Mouse (Mus musculus) frontal cortex, postnatal 25 days (tissue): ENCODE measurements around the gene Tbccd1.

Experiments
- DNase-seq, 2 experiments: peaks; one replicate each; pipeline ENCODE4 v3.0.0; 2022; ENCODE audit warnings: low spot score in 2 of 2

Tbccd1 gene

GRCm38 (mm10) chr16:22872397-22872796, 14.9 kb upstream of the Tbccd1 start:
- no peak for DNase-seq

GRCm38 (mm10) chr16:22856773-22857172, 696 bp downstream of the Tbccd1 start:
- no peak for DNase-seq

- DNase-seq: no peak
These were observed 4.8 kb downstream of the Tbccd1 start for GRCm38 (mm10) chr16:22852709-22853108.

- DNase-seq: no peak
These were observed 9.1 kb downstream of the Tbccd1 start for GRCm38 (mm10) chr16:22848331-22848730.

GRCm38 (mm10) chr16:22847686-22848085, 9.8 kb downstream of the Tbccd1 start:
- DNase-seq: no peak

GRCm38 (mm10) chr16:22845481-22845880, 12.0 kb downstream of the Tbccd1 start:
- DNase-seq: no peak

- DNase-seq: no peak
These were observed 12.6 kb downstream of the Tbccd1 start for GRCm38 (mm10) chr16:22844834-22845233.

GRCm38 (mm10) chr16:22844061-22844801, 13.2 kb downstream of the Tbccd1 start:
- peak; percentile 53 to 66 for DNase-seq

GRCm38 (mm10) chr16:22842871-22843270, 14.6 kb downstream of the Tbccd1 start:
- no peak for DNase-seq

GRCm38 (mm10) chr16:22839146-22839857, 18.2 kb downstream of the Tbccd1 start:
- DNase-seq: no peak

GRCm38 (mm10) chr16:22832932-22833525, 24.4 kb downstream of the Tbccd1 start:
- DNase-seq: no peak

- DNase-seq: peak; percentile 10 to 37
These were observed 36.7 kb downstream of the Tbccd1 start for GRCm38 (mm10) chr16:22820731-22821130.

GRCm38 (mm10) chr16:22811477-22811876, 46.0 kb downstream of the Tbccd1 start, which contains the start of gene Crygs:
Gene Crygs (minus strand): TSS chr16:22811577.
- no peak for DNase-seq

GRCm38 (mm10) chr16:22807468-22808070, 49.9 kb downstream of the Tbccd1 start:
- DNase-seq: peak; percentile 34 to 44

- no peak for DNase-seq
These were observed 54.7 kb downstream of the Tbccd1 start for GRCm38 (mm10) chr16:22802786-22803185.

- DNase-seq: no peak
These were observed 56.7 kb downstream of the Tbccd1 start for GRCm38 (mm10) chr16:22800849-22801109.

- no peak for DNase-seq
These were observed 57.2 kb downstream of the Tbccd1 start for GRCm38 (mm10) chr16:22800026-22800848.

GRCm38 (mm10) chr16:22798520-22798919, 58.9 kb downstream of the Tbccd1 start:
- no peak for DNase-seq

GRCm38 (mm10) chr16:22797521-22797920, 59.9 kb downstream of the Tbccd1 start:
- DNase-seq: no peak

- no peak for DNase-seq
These were observed 62.0 kb downstream of the Tbccd1 start for GRCm38 (mm10) chr16:22795497-22795896.

- no peak for DNase-seq
These were observed 66.2 kb downstream of the Tbccd1 start for GRCm38 (mm10) chr16:22791235-22791634.
